Mouse (Mus musculus) MEL (cell line): ENCODE data around the gene Unc79. TPM values are rescaled to one million over a fixed set of nuclear protein-coding genes. Genes with fewer than 3 reads are reported as not detected.

ENCODE experiments used
- DNase-seq: peaks from one replicate; pipeline ENCODE4 v3.0.0; 2011; ENCODE audit warnings: low read depth, low spot score
- H3K27ac ChIP-seq: 2 replicates; pipeline ENCODE4 v1.5.1; 2012; ENCODE audit warnings: low read depth, mild to moderate bottlenecking, control low read depth, low read length, moderate library complexity; ENCODE audit not compliant: control insufficient read depth
- H3K27me3 ChIP-seq, 2 experiments: fragments of 150-350 bp in 1 of 2; sonication (generic) in 1 of 2; 2 replicates each; pipeline ENCODE4 v1.6.1; 2012; ENCODE audit warnings: low read length in 2 of 2, mild to moderate bottlenecking in 2 of 2, improper control_type of control experiment in 1 of 2, moderate library complexity in 1 of 2; ENCODE audit not compliant: insufficient read depth in 2 of 2, control insufficient read depth in 1 of 2
- H3K36me3 ChIP-seq, 2 experiments: 2 replicates each; pipeline ENCODE4 v1.6.1; 2012 to 2014; ENCODE audit warnings: low read length in 2 of 2, improper control_type of control experiment in 1 of 2, inconsistent platforms in 1 of 2, mild to moderate bottlenecking in 1 of 2; ENCODE audit not compliant: insufficient read depth in 2 of 2, control insufficient read depth in 1 of 2
- H3K4me1 ChIP-seq, 2 experiments: fragments of 150-350 bp in 1 of 2; sonication (generic) in 1 of 2; 2 replicates each; pipeline ENCODE4 v1.6.1; 2012; ENCODE audit warnings: low read length in 2 of 2, improper control_type of control experiment in 1 of 2, mild to moderate bottlenecking in 1 of 2; ENCODE audit not compliant: insufficient read depth in 2 of 2, control insufficient read depth in 1 of 2
- H3K4me3 ChIP-seq, 2 experiments: fragments of 150-350 bp in 1 of 2; sonication (generic) in 1 of 2; 2 replicates each; pipeline ENCODE4 v1.5.1; 2012; ENCODE audit warnings: low read depth in 2 of 2, low read length in 2 of 2, mild to moderate bottlenecking in 2 of 2, moderate library complexity in 2 of 2, control low read depth in 1 of 2, improper control_type of control experiment in 1 of 2; ENCODE audit not compliant: control insufficient read depth in 1 of 2, insufficient read depth in 1 of 2
- H3K79me2 ChIP-seq: 2 replicates; pipeline ENCODE4 v1.6.1; 2012; ENCODE audit warnings: mild to moderate bottlenecking, low read length, moderate library complexity; ENCODE audit not compliant: control insufficient read depth, poor library complexity, insufficient read depth
- H3K9ac ChIP-seq: 2 replicates; pipeline ENCODE4 v1.6.1; 2012; ENCODE audit warnings: low read depth, mild to moderate bottlenecking, control low read depth, low read length, moderate library complexity; ENCODE audit not compliant: control insufficient read depth, poor library complexity, severe bottlenecking
- H3K9me3 ChIP-seq: fragments of 150-350 bp; sonication (generic); replicated peaks from 2 replicates; pipeline ENCODE4 v1.6.1; 2012; ENCODE audit warnings: mild to moderate bottlenecking, low read length, improper control_type of control experiment, moderate library complexity; ENCODE audit not compliant: insufficient read depth
- CHD1 ChIP-seq: IDR thresholded peaks from 2 replicates; pipeline ENCODE4 v1.6.1; 2012; ENCODE audit warnings: low read depth, mild to moderate bottlenecking, inconsistent platforms, low read length, improper control_type of control experiment
- CHD2 ChIP-seq: IDR thresholded peaks from 2 replicates; pipeline ENCODE4 v1.6.1; 2011; ENCODE audit warnings: low read length, improper control_type of control experiment
- CTCF ChIP-seq, 3 experiments: IDR thresholded peaks in 2 of 3; conservative IDR thresholded peaks in 1 of 3; 2 replicates each; pipeline ENCODE4 v1.5.1; 2011 to 2012; ENCODE audit warnings: low read length in 3 of 3, low read depth in 2 of 3, mild to moderate bottlenecking in 2 of 3, improper control_type of control experiment in 1 of 3, inconsistent platforms in 1 of 3, mixed read lengths in 1 of 3, moderate library complexity in 1 of 3; ENCODE audit not compliant: control insufficient read depth in 1 of 3, insufficient read depth in 1 of 3, poor library complexity in 1 of 3, severe bottlenecking in 1 of 3
- E2F4 ChIP-seq: IDR thresholded peaks from 2 replicates; pipeline ENCODE4 v1.6.1; 2011; ENCODE audit warnings: low read depth, low read length, improper control_type of control experiment, borderline replicate concordance
- ELF1 ChIP-seq: IDR thresholded peaks from 2 replicates; pipeline ENCODE4 v1.6.1; 2014; ENCODE audit warnings: low read depth, mild to moderate bottlenecking, inconsistent platforms, low read length, improper control_type of control experiment, moderate library complexity
- GATA1 ChIP-seq: IDR thresholded peaks from 2 replicates; pipeline ENCODE4 v1.6.1; 2011; ENCODE audit warnings: low read depth, low read length, improper control_type of control experiment
- HCFC1 ChIP-seq: IDR thresholded peaks from 2 replicates; pipeline ENCODE4 v1.6.1; 2012; ENCODE audit warnings: low read depth, mild to moderate bottlenecking, inconsistent platforms, low read length, improper control_type of control experiment, moderate library complexity
- MAFK ChIP-seq: IDR thresholded peaks from 2 replicates; pipeline ENCODE4 v1.6.1; 2011; ENCODE audit warnings: low read depth, mild to moderate bottlenecking, low read length, improper control_type of control experiment, borderline replicate concordance
- MAZ ChIP-seq: IDR thresholded peaks from 2 replicates; pipeline ENCODE4 v1.6.1; 2012; ENCODE audit warnings: low read depth, mild to moderate bottlenecking, inconsistent platforms, low read length, improper control_type of control experiment
- MXI1 ChIP-seq: IDR thresholded peaks from 2 replicates; pipeline ENCODE4 v1.6.1; 2011; ENCODE audit warnings: mild to moderate bottlenecking, low read depth, low read length, improper control_type of control experiment
- NELFE ChIP-seq: IDR thresholded peaks from 2 replicates; pipeline ENCODE4 v1.6.1; 2011; ENCODE audit warnings: low read depth, low read length, improper control_type of control experiment
- POLR2A ChIP-seq, 2 experiments: IDR thresholded peaks; 2 replicates each; pipeline ENCODE4 v1.6.1; 2011 to 2012; ENCODE audit warnings: low read length in 2 of 2, mild to moderate bottlenecking in 2 of 2, control low read depth in 1 of 2, improper control_type of control experiment in 1 of 2, low read depth in 1 of 2, moderate library complexity in 1 of 2; ENCODE audit not compliant: control insufficient read depth in 1 of 2, insufficient read depth in 1 of 2, poor library complexity in 1 of 2
- POLR2AphosphoS5 ChIP-seq: IDR thresholded peaks from 2 replicates; pipeline ENCODE4 v1.6.1; 2012; ENCODE audit warnings: low read depth, borderline replicate concordance, mild to moderate bottlenecking, inconsistent platforms, low read length, moderate library complexity, mixed read lengths
- TBP ChIP-seq: IDR thresholded peaks from 2 replicates; pipeline ENCODE4 v1.8.0; 2011; ENCODE audit warnings: low read depth, low read length, improper control_type of control experiment
- UBTF ChIP-seq: IDR thresholded peaks from 2 replicates; pipeline ENCODE4 v1.6.1; 2012; ENCODE audit warnings: low read depth, mild to moderate bottlenecking, inconsistent platforms, low read length, improper control_type of control experiment, moderate library complexity, borderline replicate concordance; ENCODE audit not compliant: insufficient read depth
- ZNF384 ChIP-seq: IDR thresholded peaks from 2 replicates; pipeline ENCODE4 v1.6.1; 2012; ENCODE audit warnings: low read depth, mild to moderate bottlenecking, inconsistent platforms, low read length, improper control_type of control experiment
- polyA plus RNA-seq, 2 experiments: library from polyadenylated mRNA; stranded (reverse) in 1 of 2; unstranded in 1 of 2; fragments of >175 nt in 1 of 2; fragments of >200 nt in 1 of 2; gene quantifications; 2 replicates each; pipeline versions ENCODE4 v1.2.1 to v1.2.4; 2012; ENCODE audit warnings: low replicate concordance in 2 of 2, low read depth in 1 of 2; ENCODE audit not compliant: insufficient read length in 2 of 2, insufficient read depth in 1 of 2, missing spikeins in 1 of 2
- total RNA-seq: library from RNA; depleted of rRNA; stranded (reverse); fragments of 300-350 nt; gene quantifications from 2 replicates; pipeline ENCODE4 v1.2.3, GENCODE M21; 2012

The Unc79 gene
- total and polyA plus RNA-seq, 3 experiments: 0.01 TPM; not detected in 2

GRCm38 (mm10) chr12:102960051-102960775 lies 11.6 kb downstream of the Unc79 start:
- no peak for DNase-seq
- Histone ChIP-seq H3K4me3 (no peak overlapping the region), H3K27ac (no peak overlapping the region), H3K27me3 (no peaks in the 10 kb centered on the region), H3K36me3 (no peaks in the 10 kb centered on the region), H3K4me1 (no peaks in the 10 kb centered on the region), H3K79me2 (no peaks in the 10 kb centered on the region), H3K9me3 (no peaks in the 10 kb centered on the region), H3K9ac (no peak overlapping the region)
- no peak for TF ChIP-seq TBP
- TF ChIP-seq POLR2AphosphoS5: no peak
- TF ChIP-seq CTCF (IDR thresholded peaks at IDR 0.05 in 2 of 3, conservative IDR thresholded peaks at IDR 0.05 in 1 of 3; ENCODE audit: control insufficient read depth in 1 of 3, insufficient read depth in 1 of 3, low read depth in 2 of 3, low read length in 3 of 3, poor library complexity in 1 of 3, severe bottlenecking in 1 of 3): peak in 1 of 3 experiments; percentile 8; a peak in 1 of 6 replicates
- TF ChIP-seq CHD2: no peak
- TF ChIP-seq NELFE: no peak
- TF ChIP-seq MXI1: no peak
- no peak for TF ChIP-seq ELF1

- no peaks in the 10 kb centered on the region for H3K9me3 ChIP-seq
- H3K4me1 ChIP-seq: no peaks in the 10 kb centered on the region
- TF ChIP-seq GATA1 (no peak), UBTF (no peak), MAZ (no peak), E2F4 (no peak), CHD1 (no peak), HCFC1 (no peak), POLR2A (IDR thresholded peaks at IDR 0.05; ENCODE audit: control insufficient read depth in 1 of 2, insufficient read depth in 1 of 2, low read depth in 1 of 2, low read length in 2 of 2, poor library complexity in 1 of 2) (no peak), MAFK (no peak), ZNF384 (no peak), MXI1 (no peak)
- no peak for DNase-seq
- no peak overlapping the region for H3K9ac ChIP-seq
- H3K27ac ChIP-seq: no peak overlapping the region
- H3K36me3 ChIP-seq: no peaks in the 10 kb centered on the region
- no peaks in the 10 kb centered on the region for H3K79me2 ChIP-seq
- no peaks in the 10 kb centered on the region for H3K27me3 ChIP-seq
- no peak overlapping the region for H3K4me3 ChIP-seq
These were observed 12.4 kb downstream of the Unc79 start for GRCm38 (mm10) chr12:102961066-102961465.
